Mouse (Mus musculus) splenic B cell, adult 2 months (primary cell): Measurements from ENCODE around the gene Gm21897.
"Not testable (repeated sequence)": the region's sequence is repeated elsewhere in the genome, so short reads cannot be mapped to it uniquely, and the experiment has no call there.

Source experiments
- DNase-seq: peaks from one replicate; pipeline ENCODE4 v3.0.0-alpha.2; 2011; ENCODE audit warnings: low read depth, low spot score
- H3K27me3 ChIP-seq: 2 replicates; pipeline ENCODE4 v1.6.1; 2012; ENCODE audit warnings: mild to moderate bottlenecking, low read length, moderate library complexity, mixed read lengths; ENCODE audit not compliant: control insufficient read depth, poor library complexity, insufficient read depth, severe bottlenecking
- H3K36me3 ChIP-seq: 2 replicates; pipeline ENCODE4 v1.6.1; 2012; ENCODE audit warnings: mild to moderate bottlenecking, low read length, moderate library complexity, mixed read lengths; ENCODE audit not compliant: control insufficient read depth, poor library complexity, insufficient read depth, severe bottlenecking

The Gm21897 gene

GRCm38 (mm10) chr16:15317158-15317557 lies at the start of gene Gm21897:
Gm21897 (plus strand) TSS chr16:15317458.
- not testable (repeated sequence) for H3K36me3 ChIP-seq, H3K27me3 ChIP-seq, DNase-seq

GRCm38 (mm10) chr16:15272291-15272690 lies 45.0 kb upstream of the Gm21897 start:
- H3K27me3 ChIP-seq = no peaks in the 10 kb centered on the region
- no peak for DNase-seq
- no peaks in the 10 kb centered on the region for H3K36me3 ChIP-seq

- no peak for DNase-seq
- H3K27me3 ChIP-seq = no peaks in the 10 kb centered on the region
- no peaks in the 10 kb centered on the region for H3K36me3 ChIP-seq
These were observed 39.8 kb upstream of the Gm21897 start for GRCm38 (mm10) chr16:15277461-15277860.

DNA sequence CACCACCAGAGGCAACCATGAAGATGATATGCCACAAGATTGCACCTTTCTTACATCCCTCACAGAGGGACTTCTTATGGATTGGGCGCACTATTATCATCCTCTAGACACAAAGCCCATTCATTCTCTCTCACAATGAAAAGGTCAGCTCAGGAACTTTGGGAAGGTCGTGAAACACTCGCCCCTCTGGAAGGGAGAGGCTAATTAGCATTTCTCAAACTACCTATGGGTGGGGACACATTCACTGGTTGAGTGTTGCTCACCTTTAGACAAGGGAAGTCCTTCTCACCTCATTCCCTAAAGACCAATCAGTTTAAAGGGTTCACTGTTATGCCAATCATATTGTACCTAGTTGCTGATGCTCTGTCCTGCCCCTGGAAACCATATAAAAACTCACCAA lies 24.2 kb upstream of the Gm21897 start:
- Histone ChIP-seq H3K36me3 (no peaks in the 10 kb centered on the region), H3K27me3 (no peaks in the 10 kb centered on the region)
- DNase-seq = no peak

DNA sequence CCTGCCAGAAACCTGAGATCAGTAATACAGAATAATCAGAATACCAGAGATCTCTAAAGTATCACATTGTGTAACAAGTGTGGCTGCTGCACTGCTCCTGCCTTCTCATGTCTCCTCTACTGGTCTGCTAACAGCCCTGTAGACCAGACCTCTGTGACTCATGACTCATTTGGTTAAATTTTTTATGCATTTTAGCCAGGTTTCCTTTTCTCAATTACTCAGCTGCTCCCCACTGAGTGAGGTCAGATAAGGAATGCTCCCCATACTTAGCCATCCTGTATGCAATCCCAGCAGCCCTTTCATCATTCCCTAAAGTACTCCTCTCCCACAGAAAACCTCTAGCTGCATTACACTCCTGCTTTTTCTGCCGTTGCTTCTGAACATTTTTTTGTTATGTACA lies 23.0 kb upstream of the Gm21897 start:
- Histone ChIP-seq H3K27me3 (no peaks in the 10 kb centered on the region), H3K36me3 (no peaks in the 10 kb centered on the region)
- no peak for DNase-seq

GRCm38 (mm10) chr16:15294911-15295659 lies 22.2 kb upstream of the Gm21897 start:
- no peaks in the 10 kb centered on the region for H3K36me3 ChIP-seq
- DNase-seq = no peak
- no peaks in the 10 kb centered on the region for H3K27me3 ChIP-seq

DNA sequence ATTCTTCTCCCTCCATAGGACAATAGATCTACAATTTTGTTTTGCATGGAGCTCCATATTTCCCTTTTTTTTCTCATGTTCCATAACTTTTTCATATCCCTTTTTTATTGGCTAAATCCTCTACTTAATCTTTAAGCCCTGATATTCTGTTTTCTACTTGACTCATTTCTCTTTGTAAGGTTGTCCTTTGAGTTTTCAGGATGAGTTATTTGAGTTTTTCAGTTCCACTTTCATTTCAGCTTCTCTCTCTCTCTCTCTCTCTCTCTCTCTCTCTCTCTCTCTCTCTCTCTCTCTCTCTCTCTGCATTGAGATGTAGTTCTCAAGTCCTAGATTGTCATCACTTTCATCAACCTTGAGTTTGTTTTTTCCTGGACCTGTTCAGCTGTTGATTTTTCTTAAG lies 17.3 kb downstream of the Gm21897 start:
- Histone ChIP-seq H3K36me3 (no peaks in the 10 kb centered on the region), H3K27me3 (no peaks in the 10 kb centered on the region)
- no peak for DNase-seq

DNA sequence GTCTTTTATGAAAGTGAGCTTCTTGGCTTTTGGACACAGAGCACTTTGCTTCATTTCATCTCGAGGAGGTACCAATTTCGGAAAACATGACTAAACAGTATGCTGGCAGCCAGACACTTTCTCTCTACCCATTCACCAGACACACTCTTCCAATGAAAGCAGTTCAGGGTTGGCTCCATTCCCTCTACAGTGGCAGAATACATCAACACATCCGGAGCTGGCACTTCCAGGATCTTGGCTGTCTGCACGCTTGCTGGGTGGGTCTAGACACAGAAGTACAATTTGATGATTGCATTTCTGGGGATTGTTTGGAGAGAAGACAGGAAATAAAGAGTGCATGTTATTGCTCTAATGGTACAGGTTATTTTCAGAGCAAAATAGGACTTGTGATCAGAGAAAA lies 21.8 kb downstream of the Gm21897 start:
- Histone ChIP-seq H3K27me3 (no peaks in the 10 kb centered on the region), H3K36me3 (no peaks in the 10 kb centered on the region)
- no peak for DNase-seq

DNA sequence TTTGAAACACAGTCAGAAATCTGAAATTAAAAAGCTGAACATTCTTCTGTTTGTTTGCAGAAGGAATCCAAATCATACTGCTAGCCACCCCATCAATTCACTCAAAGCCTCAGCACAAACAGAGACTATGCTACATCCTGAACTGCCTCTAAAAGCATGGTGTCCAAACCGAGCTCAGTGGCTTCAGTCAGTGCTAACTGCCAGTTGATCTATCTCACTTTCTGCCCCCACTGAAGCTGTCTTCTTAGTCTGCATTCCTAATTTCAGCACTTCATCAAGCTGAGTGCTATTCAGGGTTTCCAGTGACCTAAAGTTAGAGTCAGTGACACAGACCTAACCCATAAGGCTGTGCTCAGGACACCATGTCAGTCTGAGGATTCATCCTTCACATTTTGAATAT lies 28.8 kb downstream of the Gm21897 start:
- H3K27me3 ChIP-seq = no peaks in the 10 kb centered on the region
- H3K36me3 ChIP-seq = no peaks in the 10 kb centered on the region
- DNase-seq = no peak

DNA sequence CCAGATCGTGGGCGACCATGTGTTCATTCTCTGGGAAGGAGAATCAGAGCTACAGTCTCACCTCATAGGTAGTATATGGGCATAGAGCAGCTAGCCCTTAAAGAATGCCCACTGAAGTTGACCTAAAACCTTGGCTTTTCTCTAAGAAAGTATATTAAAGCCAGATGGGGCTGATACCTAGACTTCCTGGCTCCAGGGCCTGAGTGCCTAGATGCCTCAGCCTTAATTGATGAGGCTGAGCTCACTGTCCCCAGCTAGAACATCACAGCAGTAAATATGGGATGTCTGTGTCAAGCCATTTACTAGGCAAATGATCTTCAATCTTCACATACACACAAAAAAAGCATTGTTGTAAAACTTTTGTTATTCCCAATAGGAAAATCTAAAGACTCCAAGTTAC lies 32.1 kb downstream of the Gm21897 start:
- no peak for DNase-seq
- no peaks in the 10 kb centered on the region for H3K27me3 ChIP-seq

DNA sequence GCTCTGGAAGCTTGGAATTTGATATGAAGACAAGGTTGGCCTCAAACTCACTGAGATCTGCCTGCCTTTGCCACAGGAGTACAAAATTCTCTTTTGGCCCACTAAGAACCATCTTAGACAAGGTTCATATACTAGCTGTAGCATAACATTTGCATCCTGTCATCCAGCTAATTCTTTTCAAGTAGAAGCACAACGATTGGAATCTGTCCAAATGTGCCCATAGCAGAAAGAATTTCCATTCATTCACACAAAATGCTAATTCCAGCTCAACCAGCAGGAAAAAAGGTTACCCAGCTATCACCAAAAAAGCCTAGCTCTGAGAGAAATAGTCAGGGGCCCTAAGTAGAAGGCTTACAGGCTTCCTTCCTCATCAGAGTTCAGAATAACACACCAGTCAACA lies 34.0 kb downstream of the Gm21897 start:
- H3K36me3 ChIP-seq = no peaks in the 10 kb centered on the region
- DNase-seq = no peak
- no peaks in the 10 kb centered on the region for H3K27me3 ChIP-seq

More for the DNA sequence above, 32.1 kb downstream of the Gm21897 start:
- H3K36me3 ChIP-seq = no peaks in the 10 kb centered on the region

DNA sequence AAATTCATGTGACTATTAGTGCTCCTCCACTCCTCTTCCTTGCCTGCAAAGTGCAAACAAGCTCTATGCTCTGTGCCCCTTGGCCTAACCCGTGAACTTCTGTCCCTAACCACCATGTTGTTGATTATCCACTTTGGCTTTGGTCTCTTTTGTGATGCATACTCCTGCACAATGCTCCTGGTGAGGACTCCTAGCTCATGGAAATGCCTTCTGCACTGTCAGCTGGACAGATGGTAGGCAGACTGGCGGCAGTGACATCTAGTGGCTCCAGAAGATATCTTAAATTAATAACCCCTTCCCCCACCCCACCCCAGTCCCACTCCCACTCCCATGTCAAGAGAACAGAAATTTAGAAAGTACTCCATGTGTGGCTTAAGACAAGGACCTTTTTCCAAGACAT lies 35.1 kb downstream of the Gm21897 start:
- Histone ChIP-seq H3K36me3 (no peaks in the 10 kb centered on the region), H3K27me3 (no peaks in the 10 kb centered on the region)
- DNase-seq = no peak

DNA sequence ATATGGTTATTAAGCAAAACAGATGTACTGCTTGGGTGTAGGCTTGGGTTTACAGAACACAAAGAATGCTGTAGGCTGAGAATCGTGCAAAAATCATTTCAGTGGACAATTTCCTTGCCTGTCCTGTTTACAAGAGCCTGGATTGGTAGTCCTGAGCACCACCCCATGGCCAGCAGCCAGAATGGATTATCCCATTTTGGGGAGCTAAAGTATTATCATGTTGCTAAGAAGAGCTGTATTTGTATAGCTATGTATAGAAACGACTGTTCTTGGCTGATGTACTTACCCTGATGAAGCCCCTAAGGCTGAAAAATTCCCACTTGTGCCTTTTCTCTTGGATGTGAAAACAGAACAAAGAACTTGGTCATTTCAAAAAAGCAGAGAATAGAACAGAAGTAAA lies 37.6 kb downstream of the Gm21897 start:
- no peaks in the 10 kb centered on the region for H3K27me3 ChIP-seq
- DNase-seq = no peak

GRCm38 (mm10) chr16:15355339-15355738 lies 38.1 kb downstream of the Gm21897 start:
- H3K27me3 ChIP-seq = no peaks in the 10 kb centered on the region
- DNase-seq = no peak
- H3K36me3 ChIP-seq = no peaks in the 10 kb centered on the region

More for the DNA sequence above, 37.6 kb downstream of the Gm21897 start:
- H3K36me3 ChIP-seq = no peaks in the 10 kb centered on the region

DNA sequence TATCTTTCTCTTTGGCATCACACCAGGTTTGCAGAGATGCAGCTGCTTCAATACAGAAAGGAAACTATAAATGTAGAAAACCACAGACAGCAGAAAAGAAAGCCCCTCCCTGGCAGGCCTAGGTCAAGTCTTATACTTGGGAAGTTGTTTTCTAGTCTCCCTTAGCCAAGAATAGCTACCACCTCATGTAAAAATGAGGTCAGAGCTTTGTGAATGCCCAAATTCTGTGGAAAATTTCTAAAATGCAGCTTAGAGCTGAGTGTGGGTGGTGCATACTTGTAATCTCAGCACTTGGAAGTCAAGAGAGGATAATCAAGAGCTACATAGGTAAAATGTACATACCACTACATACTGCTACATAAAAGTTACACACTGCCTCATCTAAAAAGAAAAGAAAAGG lies 40.5 kb downstream of the Gm21897 start:
- Histone ChIP-seq H3K36me3 (no peaks in the 10 kb centered on the region), H3K27me3 (no peaks in the 10 kb centered on the region)
- no peak for DNase-seq
